Mouse (Mus musculus) hindbrain, embryonic 10.5 days (tissue): ENCODE measurements around the gene Bach1. TPM values are rescaled to one million over a fixed set of nuclear protein-coding genes. Genes with fewer than 3 reads are reported as not detected.

Experiments used
- DNase-seq: peaks from one replicate; pipeline ENCODE4 v3.0.0-alpha.2; 2017; ENCODE audit warnings: low spot score
- H3K27ac ChIP-seq: fragments of 300-500 bp; sonication (generic); 2 replicates; pipeline ENCODE4 v1.5.1; 2016; ENCODE audit warnings: mild to moderate bottlenecking, moderate library complexity
- H3K27me3 ChIP-seq: fragments of 300-500 bp; sonication (generic); 2 replicates; pipeline ENCODE4 v1.6.1; 2016; ENCODE audit warnings: mild to moderate bottlenecking; ENCODE audit not compliant: poor library complexity, insufficient read depth, severe bottlenecking
- H3K36me3 ChIP-seq: fragments of 300-500 bp; sonication (generic); 2 replicates; pipeline ENCODE4 v1.6.1; 2016; ENCODE audit warnings: mild to moderate bottlenecking, moderate library complexity
- H3K4me1 ChIP-seq: fragments of 300-500 bp; sonication (generic); replicated peaks from 2 replicates; pipeline ENCODE4 v1.6.1; 2016; ENCODE audit warnings: mild to moderate bottlenecking
- H3K4me3 ChIP-seq: fragments of 300-500 bp; sonication (generic); 2 replicates; pipeline ENCODE4 v1.5.1; 2016; ENCODE audit warnings: mild to moderate bottlenecking, moderate library complexity
- H3K9me3 ChIP-seq: fragments of 300-500 bp; sonication (generic); 2 replicates; pipeline ENCODE4 v1.6.1; 2016; ENCODE audit warnings: mild to moderate bottlenecking, moderate library complexity
- WGBS: fragments of 180-500 bp; shearing (Covaris S2); methylation state at CpG from one replicate; pipeline ENCODE4 v1.1.7; 2016; 5-methylcytosine and 5-hydroxymethylcytosine counted together
- polyA plus RNA-seq: library from polyadenylated mRNA; unstranded; fragments of >200 nt; fragmentation: Nextera tagmentation; extraction: Ambion mirVana; gene quantifications from 2 replicates; pipeline ENCODE4 v1.2.1, GENCODE M21; 2016

Gene Bach1
- polyA plus RNA-seq, 1 experiment from 2014 or later = 19.3 TPM

- Histone ChIP-seq H3K4me3 (no peak overlapping the region), H3K4me1 (no peaks in the 10 kb centered on the region), H3K27me3 (no peaks in the 10 kb centered on the region), H3K36me3 (no peaks in the 10 kb centered on the region), H3K9me3 (no peaks in the 10 kb centered on the region), H3K27ac (no peak overlapping the region)
- WGBS = 92% methylated on average over 15 of the region's 15 CpGs
- DNase-seq = no peak
These were observed 65.9 kb downstream of the Bach1 start for GRCm38 (mm10) chr16:87764668-87765109.

DNA sequence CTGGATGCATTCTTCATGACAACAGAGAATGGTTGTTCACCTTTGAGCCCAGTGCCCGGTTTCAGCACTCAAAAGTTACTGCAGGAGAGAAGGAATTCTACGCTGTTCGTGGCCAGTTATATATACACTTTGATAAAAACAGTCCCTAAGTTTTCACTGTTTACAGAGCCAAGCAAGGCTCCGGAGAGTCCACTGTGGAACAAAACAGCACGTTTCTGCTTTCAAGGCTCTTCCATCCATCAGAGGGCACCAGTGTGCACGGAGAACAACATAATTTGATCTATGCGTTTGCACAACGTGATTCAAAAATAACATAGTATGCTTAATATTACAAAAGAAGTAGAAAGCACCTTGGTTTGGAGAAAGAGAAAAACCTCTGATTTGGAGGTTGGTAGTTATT is 67.2 kb downstream of the Bach1 start:
- Histone ChIP-seq H3K4me3 (no peak overlapping the region), H3K27me3 (no peaks in the 10 kb centered on the region), H3K27ac (no peak overlapping the region), H3K36me3 (no peaks in the 10 kb centered on the region), H3K4me1 (no peaks in the 10 kb centered on the region), H3K9me3 (no peaks in the 10 kb centered on the region)
- 81% methylated on average over 8 of the region's 8 CpGs for WGBS
- no peak for DNase-seq

DNA sequence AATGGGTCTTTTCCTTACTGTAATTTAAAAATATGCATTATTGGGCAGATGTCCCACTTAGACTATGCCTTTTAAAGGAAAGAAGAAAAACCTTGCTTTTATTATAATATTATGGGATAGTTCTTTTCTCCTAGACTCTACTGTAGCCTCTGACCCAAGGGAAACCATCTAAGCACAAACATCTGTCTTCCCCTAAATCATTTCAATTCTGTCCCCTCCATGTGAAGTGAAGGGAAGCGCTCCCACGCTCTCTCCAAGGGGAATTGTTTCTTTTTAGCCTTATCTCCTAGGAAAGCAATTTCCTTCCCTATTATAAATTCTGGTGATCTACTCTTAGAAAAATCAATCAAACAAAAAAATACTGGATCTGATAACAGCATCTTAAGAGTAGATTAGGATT is 71.8 kb downstream of the Bach1 start:
- DNase-seq = no peak
- Histone ChIP-seq H3K4me3 (no peak overlapping the region), H3K36me3 (no peaks in the 10 kb centered on the region), H3K27me3 (no peaks in the 10 kb centered on the region), H3K9me3 (no peaks in the 10 kb centered on the region), H3K27ac (no peak overlapping the region), H3K4me1 (no peaks in the 10 kb centered on the region)
- WGBS = 90% methylated on average over 2 of the region's 2 CpGs

- no peak overlapping the region for H3K4me3 ChIP-seq
- DNase-seq = no peak
- H3K27me3 ChIP-seq = no peaks in the 10 kb centered on the region
- no peaks in the 10 kb centered on the region for H3K4me1 ChIP-seq
- H3K9me3 ChIP-seq = no peaks in the 10 kb centered on the region
- H3K27ac ChIP-seq = no peak overlapping the region
- H3K36me3 ChIP-seq = no peaks in the 10 kb centered on the region
- WGBS = 90% methylated on average over 4 of the region's 4 CpGs
These were observed 73.2 kb downstream of the Bach1 start for GRCm38 (mm10) chr16:87771926-87772325.

DNA sequence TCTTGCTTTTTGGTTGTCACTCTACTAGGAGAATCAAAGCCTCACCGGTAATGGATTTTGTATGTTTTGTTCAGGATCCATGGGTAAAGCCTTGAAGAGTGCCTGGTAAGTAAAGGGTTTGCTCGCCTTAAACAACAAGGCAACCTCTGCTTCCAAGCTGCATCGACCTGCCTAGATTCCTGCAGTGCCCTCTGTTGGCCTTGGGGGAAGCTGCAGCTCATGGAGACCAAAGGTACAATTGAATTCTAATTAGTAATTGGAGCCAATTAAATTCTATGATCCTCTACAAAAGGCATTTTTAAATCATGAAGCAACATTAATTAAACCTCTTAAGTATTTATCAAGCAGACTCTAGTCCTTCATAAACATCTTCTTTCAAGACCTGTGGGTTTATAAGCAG is 75.7 kb downstream of the Bach1 start:
- no peak for DNase-seq
- 63% methylated on average over 3 of the region's 3 CpGs for WGBS

GRCm38 (mm10) chr16:87777373-87777772 is 78.6 kb downstream of the Bach1 start:
- Histone ChIP-seq H3K4me1 (no peaks in the 10 kb centered on the region), H3K9me3 (no peaks in the 10 kb centered on the region), H3K27ac (no peak overlapping the region), H3K4me3 (no peak overlapping the region), H3K27me3 (no peaks in the 10 kb centered on the region), H3K36me3 (no peaks in the 10 kb centered on the region)
- no peak for DNase-seq
- 95% methylated on average over 4 of the region's 4 CpGs for WGBS

More for the DNA sequence above, 75.7 kb downstream of the Bach1 start:
- Histone ChIP-seq H3K27me3 (no peaks in the 10 kb centered on the region), H3K4me3 (no peak overlapping the region), H3K36me3 (no peaks in the 10 kb centered on the region), H3K9me3 (no peaks in the 10 kb centered on the region), H3K27ac (no peak overlapping the region), H3K4me1 (no peaks in the 10 kb centered on the region)

GRCm38 (mm10) chr16:87781637-87782036 is 82.9 kb downstream of the Bach1 start:
- 86% methylated on average over 7 of the region's 7 CpGs for WGBS
- Histone ChIP-seq H3K27me3 (no peaks in the 10 kb centered on the region), H3K4me3 (no peak overlapping the region), H3K9me3 (no peaks in the 10 kb centered on the region), H3K36me3 (no peaks in the 10 kb centered on the region), H3K4me1 (no peaks in the 10 kb centered on the region), H3K27ac (no peak overlapping the region)
- DNase-seq = no peak

Other genes starting within 250 kb of the Bach1 start
- 32.0 and 33.7 TPM in 2 replicates for gene Usp16, start 244.2 kb upstream of the Bach1 start, polyA plus RNA-seq
- gene Cct8, start 203.1 kb upstream of the Bach1 start, polyA plus RNA-seq = 488 and 627 TPM in 2 replicates
- not detected in 2 replicates for gene Map3k7cl, start 145.6 kb upstream of the Bach1 start, polyA plus RNA-seq